15 mouse cellular contexts compared by ENCODE assay signal in the genomic region with DNA sequence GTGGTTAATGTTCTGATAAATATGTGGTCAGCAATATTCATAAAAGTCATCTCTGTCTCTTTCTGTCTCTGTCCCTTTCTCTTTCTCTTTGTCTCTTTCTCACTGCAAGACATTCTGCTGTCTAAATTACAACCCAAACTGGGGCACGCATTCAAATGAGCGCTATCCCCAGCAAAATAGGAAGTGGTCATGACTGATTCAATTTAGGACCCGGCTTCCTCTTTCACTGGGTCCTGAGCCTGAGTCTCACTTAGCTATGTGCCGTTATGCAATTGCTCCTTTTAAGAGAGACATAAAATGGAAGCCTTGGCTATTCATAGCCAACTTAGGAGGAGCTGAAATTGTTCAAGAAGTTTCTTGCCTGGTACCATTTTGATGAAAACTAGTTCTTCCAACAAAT. TPM values are rescaled to one million over a fixed set of nuclear protein-coding genes. Genes with fewer than 3 reads are reported as not detected.
DNase-seq lines count a peak whose midpoint lies in the region; ATAC-seq lines count a peak whose summit lies in the region.
"Had no signal": no experiment of that assay in that cellular context is flagged by ENCODE, and none has a peak within 500 bp of the region (broad histone marks: within the 10 kb centered on the region; RNA-seq: fewer than 3 reads in every experiment).

No protein-coding gene starts in this region.

- peak; percentile 90 for DNase-seq in A20 (ENCODE audit: low read depth, low spot score)
- DNase-seq in CD4-positive, CD25-positive, alpha-beta regulatory T cell, adult 2 months (ENCODE audit: low read depth, low spot score) = peak; percentile 61
- no peak for DNase-seq in kidney, postnatal 10 days
- no peak for DNase-seq in cerebellum, adult 11-12 months
- no peak for DNase-seq in heart, adult 8-10 months (ENCODE audit: low spot score)
- DNase-seq: kidney, postnatal 14 days; lung, embryonic 14.5 days had no signal

- peak; percentile 94 for ATAC-seq in granulocyte monocyte progenitor cell, adult 5-6 weeks (replicated peaks; ENCODE audit: poor library complexity, severe bottlenecking)
- peak; percentile 91 for ATAC-seq in monocyte, adult 5-6 weeks (replicated peaks; ENCODE audit: insufficient number of reproducible peaks, low FRiP score, low TSS enrichment, poor library complexity, severe bottlenecking)
- ATAC-seq: forebrain, embryonic 14.5 days; midbrain, embryonic 13.5 days had no signal

RNA-seq across cellular contexts. Expression of a gene that starts 47.4 kb away (rescaled TPM):
- not detected in 2 replicates for total RNA-seq in granulocyte monocyte progenitor cell, adult 5-6 weeks (2014; fragmentation: Nextera tagmentation)
- 0.21 TPM in 1 of 2 replicates, not detected in the other for total RNA-seq in granulocyte monocyte progenitor cell, adult 5-6 weeks (2017)
- 25.6 to 67.0 TPM (median 29.1 TPM) in 3 replicates for total RNA-seq in monocyte, adult 5-6 weeks (2017)
- total RNA-seq in heart, adult 8-10 months (2022) = 1 to 10 TPM in 2 of 4 experiments, under 1 TPM in 2; 0.41 to 1.2 (median 0.78) TPM

RNA-seq across cellular contexts. Expression of a gene that starts 51.9 kb away (rescaled TPM):
- total RNA-seq in granulocyte monocyte progenitor cell, adult 5-6 weeks (2014; fragmentation: Nextera tagmentation) = 0.30 and 1.0 TPM in 2 replicates
- not detected in 2 replicates for total RNA-seq in granulocyte monocyte progenitor cell, adult 5-6 weeks (2017)
- total RNA-seq in monocyte, adult 5-6 weeks (2017) = 0.10 to 0.57 TPM in 2 of 3 replicates, not detected in the other
- under 1 TPM in 1 of 4 experiments, not detected in 3; 0.09 TPM for total RNA-seq in heart, adult 8-10 months (2022)

RNA-seq across cellular contexts. Expression of a gene that starts 54.8 kb away (rescaled TPM):
- total RNA-seq in granulocyte monocyte progenitor cell, adult 5-6 weeks (2014; fragmentation: Nextera tagmentation) = not detected in 2 replicates
- total RNA-seq in granulocyte monocyte progenitor cell, adult 5-6 weeks (2017) = not detected in 2 replicates
- total RNA-seq in monocyte, adult 5-6 weeks (2017) = not detected in 3 replicates
- not detected for total RNA-seq in heart, adult 8-10 months (2022)
- total RNA-seq: gastrocnemius, adult 18-20 months; heart, adult 18-20 months; heart, postnatal 25 days; layer of hippocampus, postnatal 10 days had no signal

Comparison
In these comparisons a context has a peak if more than half of its experiments do, and no peak if none do; other contexts are left out.
1. DNase-seq: peak in A20 (single experiment) and CD4-positive, CD25-positive, alpha-beta regulatory T cell, adult 2 months (single experiment); none in kidney, postnatal 10 days (single experiment), cerebellum, adult 11-12 months (single experiment) and heart, adult 8-10 months (single experiment).
2. RNA of a gene that starts 47.4 kb away (total RNA-seq): 25.6 to 67.0 TPM in monocyte, adult 5-6 weeks; 0.41 to 1.2 TPM in heart, adult 8-10 months and 0.21 TPM in granulocyte monocyte progenitor cell, adult 5-6 weeks; every median in the first group is over 10 times any median in the second.